Mouse (Mus musculus) E14TG2a.4 (cell line): ENCODE data around the gene Cby3.

Experiments used
- CTCF ChIP-seq: conservative IDR thresholded peaks from 2 replicates; pipeline ENCODE4 v1.5.1; 2014; ENCODE audit warnings: low read length
- NANOG ChIP-seq: IDR thresholded peaks from 2 replicates; pipeline ENCODE4 v1.6.1; 2014; ENCODE audit warnings: borderline replicate concordance, low read length, mixed read lengths
- POU5F1 ChIP-seq: IDR thresholded peaks from 2 replicates; pipeline ENCODE4 v1.6.1; 2014; ENCODE audit warnings: low read length, borderline replicate concordance

DNA sequence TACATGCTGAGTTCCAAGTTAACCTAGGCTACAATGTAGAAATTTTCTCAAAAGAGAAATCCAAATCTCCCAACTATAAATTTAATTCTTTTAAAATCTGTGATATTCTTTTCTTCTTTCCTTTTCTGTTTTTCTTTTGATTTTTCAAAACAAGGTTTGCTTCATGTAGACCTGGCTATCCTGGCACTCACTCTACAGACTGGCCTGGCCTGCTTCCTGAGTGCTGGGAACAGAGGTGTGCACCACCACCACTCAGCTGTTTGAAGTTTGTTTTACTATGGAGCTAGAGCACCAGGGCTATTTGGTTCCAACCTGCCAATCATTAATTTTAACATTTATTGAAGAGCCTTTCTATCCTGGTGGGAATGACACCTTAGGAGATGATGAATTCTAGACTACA is 18.8 kb downstream of the Cby3 start:
- no peak for TF ChIP-seq CTCF
- TF ChIP-seq POU5F1 = no peak
- no peak for TF ChIP-seq NANOG
